ENCODE assay signal across 21 mouse cellular contexts in genomic region chr2:172648072-172648471, GRCm38 (mm10).
DNase-seq lines count a peak whose midpoint lies in the region; ATAC-seq and TF ChIP-seq lines count a peak whose summit lies in the region.
"Had no signal": no experiment of that assay in that cellular context is flagged by ENCODE, and none has a peak within 500 bp of the region (broad histone marks: within the 10 kb centered on the region; RNA-seq: fewer than 3 reads in every experiment).

No protein-coding gene starts in this region.

- H3K27ac ChIP-seq in gastrocnemius, adult 2 months = no peak overlapping the region
- H3K27ac ChIP-seq: embryonic facial prominence, embryonic 13.5 days; embryonic facial prominence, embryonic 15.5 days; forebrain, embryonic 12.5 days had no signal

- ATAC-seq in granulocyte monocyte progenitor cell, adult 5-6 weeks (replicated peaks; ENCODE audit: poor library complexity, severe bottlenecking) = peak; percentile 65
- peak; percentile 70 for ATAC-seq in megakaryocyte progenitor cell, adult 5-6 weeks (replicated peaks; ENCODE audit: poor library complexity)
- ATAC-seq: forebrain, embryonic 14.5 days; forebrain, embryonic 16.5 days had no signal

- no peak for TF ChIP-seq CTCF in gastrocnemius, adult 2 months (IDR thresholded peaks at IDR 0.05)

- peak; percentile 7 for DNase-seq in gastrocnemius, adult 2 months
- no peak for DNase-seq in gastrocnemius, postnatal 10 days
- DNase-seq in frontal cortex, adult 2 months (ENCODE audit: extremely low spot score in 1 of 2, low spot score in 1 of 2) = no peak
- no peak for DNase-seq in thymus, postnatal 0 days (ENCODE audit: low spot score)
- DNase-seq: adrenal gland, adult 2 months; adrenal gland, postnatal 10 days; adrenal gland, postnatal 25 days; cerebellum, adult 11 months; cerebellum, adult 18-20 months; cerebellum, adult 9-10 months; cerebellum, postnatal 10 days; cerebellum, postnatal 25 days had no signal

- H3K4me3 ChIP-seq in gastrocnemius, adult 2 months = no peak overlapping the region
- H3K4me3 ChIP-seq: embryonic facial prominence, embryonic 13.5 days; embryonic facial prominence, embryonic 15.5 days; erythroblast, embryonic 14.5 days; forebrain, embryonic 10.5 days; forebrain, embryonic 12.5 days had no signal

- intact Hi-C loops in gastrocnemius, adult 2 months (cut with DNase I) = no loop called here
